Mouse (Mus musculus): ENCODE results near the gene Bnc2. TPM values are rescaled to one million over a fixed set of nuclear protein-coding genes. Genes with fewer than 3 reads are reported as not detected.

Bnc2 gene
- polyA plus RNA-seq, 1 experiment from 2014 or later = 11.0 TPM

- Histone ChIP-seq H3K4me2 (no peak overlapping the region), H3K9me3 (no peaks in the 10 kb centered on the region), H3K36me3 (no peaks in the 10 kb centered on the region), H3K27ac (no peak overlapping the region), H3K27me3 (no peaks in the 10 kb centered on the region), H3K9ac (no peak overlapping the region), H3K4me1 (replicated peaks) (0 out of 2 replicates have a peak, but pooled peaks cover 6% of the 10 kb centered on the region), H3K4me3 (no peak overlapping the region)
- 96% methylated on average over 9 of the region's 9 CpGs for WGBS
- ATAC-seq (ENCODE audit: low FRiP score) = no peak
Measured at GRCm38 (mm10) chr4:84433324-84433723, 241.8 kb downstream of the Bnc2 start.

- Histone ChIP-seq H3K4me2 (no peak overlapping the region), H3K9ac (no peak overlapping the region), H3K27me3 (no peaks in the 10 kb centered on the region), H3K36me3 (no peaks in the 10 kb centered on the region), H3K9me3 (no peaks in the 10 kb centered on the region), H3K4me1 (replicated peaks) (0 out of 2 replicates have a peak, but pooled peaks cover 6% of the 10 kb centered on the region), H3K27ac (no peak overlapping the region), H3K4me3 (no peak overlapping the region)
- ATAC-seq (ENCODE audit: low FRiP score) = no peak
- 63% methylated on average over 6 of the region's 6 CpGs for WGBS
Measured at GRCm38 (mm10) chr4:84431677-84432515, 243.2 kb downstream of the Bnc2 start.

- no peaks in the 10 kb centered on the region for H3K27me3 ChIP-seq
- H3K4me2 ChIP-seq = no peak overlapping the region
- no peak overlapping the region for H3K4me3 ChIP-seq
- 85% methylated on average over 3 of the region's 3 CpGs for WGBS
- no peak for ATAC-seq (ENCODE audit: low FRiP score)
- H3K27ac ChIP-seq = no peak overlapping the region
- no peak overlapping the region for H3K9ac ChIP-seq
- H3K4me1 ChIP-seq (replicated peaks) = 0 out of 2 replicates have a peak, but pooled peaks cover 6% of the 10 kb centered on the region
- no peaks in the 10 kb centered on the region for H3K36me3 ChIP-seq
- no peaks in the 10 kb centered on the region for H3K9me3 ChIP-seq
Measured at GRCm38 (mm10) chr4:84427955-84428354, 247.1 kb downstream of the Bnc2 start.

GRCm38 (mm10) chr4:84411431-84411830 lies 263.6 kb downstream of the Bnc2 start:
- no peak overlapping the region for H3K4me3 ChIP-seq
- peaks cover 4% of the 10 kb centered on the region; the same call in 1 of the 2 replicates for H3K4me1 ChIP-seq (replicated peaks)
- no peaks in the 10 kb centered on the region for H3K9me3 ChIP-seq
- H3K9ac ChIP-seq = no peak overlapping the region
- H3K36me3 ChIP-seq = no peaks in the 10 kb centered on the region
- ATAC-seq (ENCODE audit: low FRiP score) = no peak
- H3K4me2 ChIP-seq = no peak overlapping the region
- no peak overlapping the region for H3K27ac ChIP-seq
- no peaks in the 10 kb centered on the region for H3K27me3 ChIP-seq
- 90% methylated on average over 2 of the region's 2 CpGs for WGBS

GRCm38 (mm10) chr4:84407328-84408028 lies 267.6 kb downstream of the Bnc2 start:
- Histone ChIP-seq H3K9ac (no peak overlapping the region), H3K9me3 (no peaks in the 10 kb centered on the region), H3K4me3 (no peak overlapping the region), H3K36me3 (no peaks in the 10 kb centered on the region), H3K27me3 (no peaks in the 10 kb centered on the region), H3K4me1 (replicated peaks) (peaks cover 4% of the 10 kb centered on the region; the same call in 1 of the 2 replicates), H3K4me2 (no peak overlapping the region), H3K27ac (no peak overlapping the region)
- ATAC-seq (ENCODE audit: low FRiP score) = no peak
- 59% methylated on average over 6 of the region's 6 CpGs for WGBS

- WGBS = 70% methylated on average over 9 of the region's 9 CpGs
Measured at GRCm38 (mm10) chr4:84403356-84404145, 271.5 kb downstream of the Bnc2 start.

GRCm38 (mm10) chr4:84388991-84389390 lies 286.1 kb downstream of the Bnc2 start:
- Histone ChIP-seq H3K4me1 (replicated peaks) (no peaks in the 10 kb centered on the region; the same call in 1 of the 2 replicates), H3K4me3 (no peak overlapping the region), H3K9me3 (no peaks in the 10 kb centered on the region), H3K27me3 (no peaks in the 10 kb centered on the region), H3K27ac (no peak overlapping the region), H3K4me2 (no peak overlapping the region), H3K9ac (no peak overlapping the region), H3K36me3 (no peaks in the 10 kb centered on the region)
- WGBS = 87% methylated on average over 5 of the region's 5 CpGs
- ATAC-seq (ENCODE audit: low FRiP score) = no peak

More at GRCm38 (mm10) chr4:84403356-84404145, 271.5 kb downstream of the Bnc2 start:
- no peak overlapping the region for H3K4me2 ChIP-seq
- H3K27ac ChIP-seq = no peak overlapping the region
- ATAC-seq (ENCODE audit: low FRiP score) = no peak
- H3K9ac ChIP-seq = no peak overlapping the region
- H3K4me3 ChIP-seq = no peak overlapping the region
- no peaks in the 10 kb centered on the region for H3K36me3 ChIP-seq
- no peaks in the 10 kb centered on the region for H3K27me3 ChIP-seq
- H3K4me1 ChIP-seq (replicated peaks) = peaks cover 4% of the 10 kb centered on the region; the same call in 1 of the 2 replicates
- no peaks in the 10 kb centered on the region for H3K9me3 ChIP-seq

GRCm38 (mm10) chr4:84385156-84385555 lies 289.9 kb downstream of the Bnc2 start:
- H3K27ac ChIP-seq = no peak overlapping the region
- H3K36me3 ChIP-seq = no peaks in the 10 kb centered on the region
- H3K4me2 ChIP-seq = no peak overlapping the region
- no peaks in the 10 kb centered on the region for H3K9me3 ChIP-seq
- 92% methylated on average over 1 of the region's 1 CpGs for WGBS
- no peak overlapping the region for H3K9ac ChIP-seq
- no peaks in the 10 kb centered on the region for H3K4me1 ChIP-seq (replicated peaks)
- H3K4me3 ChIP-seq = no peak overlapping the region
- ATAC-seq (ENCODE audit: low FRiP score) = no peak
- no peaks in the 10 kb centered on the region for H3K27me3 ChIP-seq

- H3K36me3 ChIP-seq = no peaks in the 10 kb centered on the region
- H3K4me1 ChIP-seq (replicated peaks) = peaks cover 9% of the 10 kb centered on the region; the same call in 1 of the 2 replicates
- peak overlapping the region; percentile 23; the same call in 1 of the 2 replicates for H3K27ac ChIP-seq
- H3K9ac ChIP-seq = no peak overlapping the region
- no peak for ATAC-seq (ENCODE audit: low FRiP score)
- H3K4me3 ChIP-seq = no peak overlapping the region
- no peaks in the 10 kb centered on the region for H3K9me3 ChIP-seq
- 43% methylated on average over 6 of the region's 6 CpGs for WGBS
- H3K27me3 ChIP-seq = no peaks in the 10 kb centered on the region
- no peak overlapping the region for H3K4me2 ChIP-seq
Measured at GRCm38 (mm10) chr4:84379289-84379688, 295.8 kb downstream of the Bnc2 start.

GRCm38 (mm10) chr4:84377513-84377912 lies 297.6 kb downstream of the Bnc2 start:
- peaks cover 9% of the 10 kb centered on the region; the same call in 1 of the 2 replicates for H3K4me1 ChIP-seq (replicated peaks)
- H3K27me3 ChIP-seq = no peaks in the 10 kb centered on the region
- H3K4me3 ChIP-seq = no peak overlapping the region
- no peak for ATAC-seq (ENCODE audit: low FRiP score)
- H3K27ac ChIP-seq = no peak overlapping the region
- H3K9ac ChIP-seq = no peak overlapping the region
- H3K9me3 ChIP-seq = no peaks in the 10 kb centered on the region
- no peaks in the 10 kb centered on the region for H3K36me3 ChIP-seq
- WGBS = 89% methylated on average over 5 of the region's 5 CpGs
- no peak overlapping the region for H3K4me2 ChIP-seq

- H3K4me1 ChIP-seq (replicated peaks) = peaks cover 11% of the 10 kb centered on the region
- no peaks in the 10 kb centered on the region for H3K27me3 ChIP-seq
- no peak overlapping the region for H3K9ac ChIP-seq
- WGBS = 57% methylated on average over 8 of the region's 8 CpGs
- no peaks in the 10 kb centered on the region for H3K9me3 ChIP-seq
- no peak overlapping the region for H3K27ac ChIP-seq
- H3K4me3 ChIP-seq = no peak overlapping the region
- H3K4me2 ChIP-seq = no peak overlapping the region
- no peak for ATAC-seq (ENCODE audit: low FRiP score)
- no peaks in the 10 kb centered on the region for H3K36me3 ChIP-seq
Measured at GRCm38 (mm10) chr4:84362337-84362823, 312.7 kb downstream of the Bnc2 start.

- WGBS = 80% methylated on average over 5 of the region's 5 CpGs
- no peak overlapping the region for H3K27ac ChIP-seq
- no peaks in the 10 kb centered on the region for H3K27me3 ChIP-seq
Measured at GRCm38 (mm10) chr4:84361165-84361564, 313.9 kb downstream of the Bnc2 start.

More at GRCm38 (mm10) chr4:84361165-84361564, 313.9 kb downstream of the Bnc2 start:
- Histone ChIP-seq H3K9me3 (no peaks in the 10 kb centered on the region), H3K36me3 (no peaks in the 10 kb centered on the region), H3K4me1 (replicated peaks) (peaks cover 21% of the 10 kb centered on the region), H3K4me3 (no peak overlapping the region), H3K4me2 (no peak overlapping the region), H3K9ac (no peak overlapping the region)
- ATAC-seq (ENCODE audit: low FRiP score) = no peak

All from hindbrain, embryonic 13.5 days (tissue).